Mouse (Mus musculus): ENCODE data around the gene Itpr2.

The Itpr2 gene

DNA sequence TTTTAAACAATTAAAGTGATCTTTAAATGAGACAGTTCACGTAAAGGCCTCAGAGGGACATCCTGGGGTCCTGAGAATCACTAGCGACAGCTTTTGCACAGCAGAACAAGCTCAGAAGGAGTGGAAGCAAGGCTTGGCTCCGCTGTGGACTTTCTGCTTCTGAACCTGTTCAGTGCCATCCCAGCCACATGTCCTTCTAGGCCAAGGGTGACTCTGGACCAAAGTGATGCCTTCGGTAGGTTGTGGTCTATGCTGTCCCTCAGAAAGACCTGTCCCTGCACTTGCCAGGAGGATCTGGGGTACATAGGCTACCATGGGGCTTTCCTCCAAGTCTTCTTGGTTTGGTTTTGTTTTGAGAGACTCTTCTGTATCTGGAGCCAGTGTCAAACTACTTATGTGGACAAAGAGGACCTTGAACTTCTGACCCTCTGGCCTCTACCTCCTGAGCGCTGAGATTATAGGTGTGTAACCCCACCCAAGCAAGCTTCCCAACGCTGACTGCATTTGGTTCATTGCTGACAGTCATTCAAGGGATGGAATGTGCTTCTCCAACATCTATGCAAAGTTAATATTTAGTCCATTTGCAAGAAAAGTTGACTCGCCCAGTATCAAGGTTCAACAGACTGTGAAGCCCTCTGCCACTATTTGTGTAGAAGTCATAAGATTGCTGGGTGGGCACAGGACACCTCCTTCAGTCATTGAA lies 241.2 kb downstream of the Itpr2 start:
- DNase-seq (ENCODE audit: low read depth, low spot score) = no peak

DNA sequence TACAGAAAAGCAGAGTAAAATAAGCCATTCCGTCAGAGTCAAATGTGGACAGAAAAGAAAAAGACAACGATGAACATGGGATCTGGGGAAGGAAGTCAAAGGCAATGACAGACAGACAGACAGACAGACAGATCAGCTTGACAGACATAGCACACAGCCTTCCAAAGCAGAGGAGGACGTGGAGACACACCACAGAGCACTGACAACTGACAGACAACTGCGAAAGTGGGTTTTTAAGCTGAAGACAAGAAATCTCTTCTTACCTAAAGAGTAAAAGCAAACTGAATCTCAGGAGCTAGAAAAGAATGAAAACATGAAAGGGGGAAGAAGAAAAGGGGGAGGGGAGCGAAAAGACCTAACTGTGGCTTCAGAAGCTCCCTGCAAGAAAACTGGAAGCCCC lies 243.3 kb downstream of the Itpr2 start:
- no peak for DNase-seq (ENCODE audit: low read depth, low spot score)

DNA sequence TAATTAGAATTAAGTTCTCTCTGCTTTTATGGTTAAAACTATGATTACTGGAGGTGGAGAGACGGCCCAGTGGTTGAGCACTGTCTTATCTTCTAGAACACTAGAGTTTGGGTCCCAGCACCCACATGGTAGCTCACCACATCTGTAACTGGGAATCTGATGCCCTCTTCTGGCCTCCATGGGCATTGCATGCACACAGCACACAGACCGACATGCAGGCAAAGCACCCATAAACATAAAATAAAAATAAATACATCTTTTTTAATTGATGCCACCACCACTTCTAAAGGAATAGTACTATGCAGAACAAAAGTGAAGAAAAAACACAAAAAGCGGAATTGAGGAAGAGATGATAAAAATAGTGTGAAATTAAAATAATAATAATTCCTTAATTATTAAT lies 243.8 kb downstream of the Itpr2 start:
- DNase-seq (ENCODE audit: low read depth, low spot score) = no peak

DNA sequence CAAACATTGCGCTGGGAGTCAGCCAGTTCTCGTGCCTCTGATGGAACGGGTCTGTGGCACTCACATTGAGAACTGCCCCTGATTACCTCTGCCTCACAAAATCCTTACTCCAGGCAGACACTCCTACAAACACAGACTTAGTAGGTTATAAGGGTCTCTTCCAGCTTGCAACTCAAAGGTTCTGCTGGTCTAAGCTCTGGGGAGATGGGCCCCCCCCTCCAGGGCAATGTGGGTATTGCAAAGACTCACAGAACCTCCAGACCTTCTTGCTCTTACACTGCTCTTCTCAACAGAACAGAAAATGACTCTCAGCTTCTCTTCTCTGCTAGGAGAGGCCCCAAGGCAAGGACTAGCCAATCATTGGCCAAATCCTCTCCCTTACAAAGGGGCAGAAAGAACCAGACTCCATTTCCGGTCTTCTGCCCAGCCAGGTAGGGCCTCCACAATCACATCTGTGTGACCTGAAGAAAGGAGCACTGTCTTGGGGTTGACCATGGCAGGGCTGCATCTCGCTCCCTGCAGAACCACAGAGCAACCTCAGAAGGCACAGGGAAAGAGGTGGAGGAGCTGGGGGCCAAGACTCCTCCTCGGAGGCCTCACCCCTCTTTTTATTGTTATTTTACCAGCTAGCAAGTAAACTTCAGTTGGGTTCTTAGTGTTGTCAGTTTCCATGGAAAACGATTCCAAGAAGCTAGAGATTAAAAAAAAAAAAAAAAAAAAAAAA lies 244.9 kb downstream of the Itpr2 start:
- DNase-seq (ENCODE audit: low read depth, low spot score) = peak; percentile 53

- DNase-seq (ENCODE audit: low read depth, low spot score) = no peak
Measured at GRCm38 (mm10) chr6:146256401-146256800, 245.6 kb downstream of the Itpr2 start.

DNA sequence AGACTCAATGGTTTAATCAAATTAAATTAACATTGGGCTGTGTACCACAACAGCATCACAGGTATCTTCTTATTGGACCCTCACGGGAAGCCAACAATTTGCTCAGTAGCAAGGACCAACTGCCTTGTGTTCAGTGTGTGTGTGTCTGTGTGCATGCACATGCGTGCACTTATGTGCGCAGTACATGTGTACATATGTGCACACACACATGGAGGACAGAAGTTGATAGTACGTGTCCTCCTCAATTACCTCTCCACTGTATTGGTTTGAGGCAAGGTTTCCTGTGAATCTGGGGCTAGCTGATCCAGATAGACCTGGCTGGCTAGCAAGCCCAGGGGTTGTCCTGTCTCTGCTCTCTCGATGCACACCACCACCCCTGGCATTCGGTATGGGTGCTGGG lies 246.4 kb downstream of the Itpr2 start:
- no peak for DNase-seq (ENCODE audit: low read depth, low spot score)

DNA sequence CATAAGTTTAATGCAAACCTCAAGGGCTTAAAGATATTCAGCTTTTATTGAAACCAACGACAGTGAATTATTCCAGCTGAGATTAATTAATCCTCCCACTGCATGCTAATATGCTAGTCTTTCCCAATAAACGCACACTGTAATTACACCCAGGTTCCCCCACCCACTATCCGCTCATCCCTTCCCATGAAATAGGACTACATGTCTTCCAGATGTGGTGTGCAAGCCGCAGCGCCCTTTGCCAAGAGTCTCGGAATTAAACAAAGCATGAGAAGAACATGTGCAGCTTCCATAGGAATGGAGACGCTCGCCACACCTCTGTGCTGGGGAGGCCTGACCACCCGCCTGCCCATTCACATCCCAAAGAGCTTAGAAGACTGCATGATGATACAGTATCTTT lies 247.1 kb downstream of the Itpr2 start:
- no peak for DNase-seq (ENCODE audit: low read depth, low spot score)

DNA sequence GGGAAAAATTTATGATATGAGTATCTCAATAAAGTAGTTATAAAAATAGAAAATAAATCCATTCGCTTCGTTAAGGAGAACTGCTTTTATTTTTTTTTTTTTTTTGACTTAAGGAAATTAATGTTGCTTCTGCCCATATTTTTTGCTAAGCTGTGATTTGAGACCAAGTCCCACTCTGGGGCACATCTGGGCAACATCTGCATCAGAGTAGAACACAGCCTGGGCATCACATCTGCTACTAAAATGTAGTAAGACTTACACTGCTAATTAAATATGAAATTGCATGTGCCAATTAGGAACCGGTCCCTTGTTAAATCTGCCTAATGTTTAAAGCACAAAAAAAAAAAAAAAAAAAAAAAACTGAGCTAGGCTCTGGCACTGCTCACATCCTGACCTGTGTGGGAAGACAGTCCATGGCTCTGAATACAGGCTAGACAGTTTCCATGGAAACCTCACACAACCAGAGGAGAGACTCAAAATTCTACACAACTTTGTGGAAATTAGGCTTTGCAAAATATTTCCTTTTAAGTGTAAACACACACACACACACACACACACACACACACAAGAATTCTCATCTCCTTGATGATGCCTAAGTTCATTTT lies 247.7 kb downstream of the Itpr2 start:
- no peak for DNase-seq (ENCODE audit: low read depth, low spot score)

DNA sequence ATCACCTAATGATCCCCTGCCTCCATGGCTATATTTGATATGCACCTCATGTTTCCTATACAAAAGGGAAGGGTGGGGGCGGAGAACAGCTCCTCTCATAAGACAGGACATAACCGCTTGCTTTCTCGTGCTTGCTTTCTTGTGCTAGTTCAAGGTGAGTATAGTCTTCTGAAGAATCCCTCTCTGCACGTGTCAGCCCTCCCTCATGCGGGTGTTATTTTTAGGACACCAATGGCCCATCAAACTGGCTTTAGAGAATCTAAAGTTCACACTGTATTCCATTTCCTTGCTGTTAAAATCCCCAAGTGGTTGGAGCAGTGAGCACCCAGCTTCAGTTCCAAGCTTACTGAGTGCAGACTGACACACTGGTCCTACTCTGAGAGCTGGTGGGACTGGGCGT lies 252.9 kb downstream of the Itpr2 start:
- no peak for DNase-seq (ENCODE audit: low read depth, low spot score)

GRCm38 (mm10) chr6:146248341-146248740 lies 253.7 kb downstream of the Itpr2 start:
- no peak for DNase-seq (ENCODE audit: low read depth, low spot score)

- DNase-seq (ENCODE audit: low read depth, low spot score) = peak; percentile 38
Measured at GRCm38 (mm10) chr6:146247906-146248305, 254.1 kb downstream of the Itpr2 start.

DNA sequence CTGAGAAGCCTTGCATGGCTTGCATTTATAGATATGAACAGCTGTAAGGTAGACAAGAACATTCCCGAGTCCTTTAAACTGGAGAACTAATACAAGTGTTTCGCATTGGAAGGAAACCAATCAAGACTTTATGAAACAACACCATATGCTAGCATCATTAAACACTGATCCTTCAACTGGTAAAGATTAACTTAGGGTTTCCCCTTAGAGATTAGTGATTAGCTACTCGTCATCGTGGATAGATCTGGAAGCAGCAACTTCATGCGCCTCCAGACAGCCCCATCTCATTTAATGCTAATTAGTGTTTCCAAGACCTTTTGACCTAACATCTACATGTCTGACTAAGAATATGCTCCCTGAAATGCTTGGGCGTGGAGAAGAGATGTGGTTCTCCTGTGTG lies 255.7 kb downstream of the Itpr2 start:
- DNase-seq (ENCODE audit: low read depth, low spot score) = no peak

DNA sequence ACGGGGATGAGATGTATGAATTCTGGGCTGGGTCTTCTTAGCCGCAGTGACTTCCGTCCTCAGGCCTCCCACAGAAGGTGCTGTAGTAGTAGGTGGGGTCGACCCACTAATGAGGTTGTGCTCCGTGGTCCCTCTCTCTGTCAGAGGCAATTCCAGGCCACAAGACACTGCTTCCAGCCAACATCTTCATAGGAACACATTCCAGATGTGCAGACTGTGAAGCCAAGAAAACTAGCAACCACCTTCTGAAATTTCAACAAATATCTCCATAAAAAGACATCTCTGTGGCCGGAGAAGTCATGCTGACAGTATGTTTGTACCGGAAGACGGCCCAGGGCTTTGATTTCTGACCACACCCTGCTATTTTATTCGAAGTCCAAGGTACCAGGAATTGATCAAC lies 256.1 kb downstream of the Itpr2 start:
- DNase-seq (ENCODE audit: low read depth, low spot score) = no peak

DNA sequence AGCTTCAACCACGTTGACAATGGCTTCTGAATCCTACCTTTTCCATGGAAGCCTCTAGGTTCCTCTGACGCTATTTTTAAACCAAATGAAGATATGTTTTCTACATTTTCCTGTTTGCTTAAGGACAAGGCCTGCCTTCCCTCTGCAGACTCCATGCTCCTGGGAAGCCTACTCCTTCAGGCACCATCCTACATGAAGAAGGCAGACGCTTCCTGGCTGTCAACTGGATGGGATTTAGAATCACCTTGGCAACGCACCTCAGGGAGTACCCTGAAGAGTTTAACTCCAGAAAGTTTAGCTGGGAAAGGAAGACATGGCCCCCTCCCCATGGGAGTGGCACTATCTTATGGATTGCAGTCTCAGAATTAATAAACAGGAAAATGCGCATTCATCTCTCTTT lies 259.0 kb downstream of the Itpr2 start:
- no peak for DNase-seq (ENCODE audit: low read depth, low spot score)

- DNase-seq (ENCODE audit: low read depth, low spot score) = no peak
Measured at GRCm38 (mm10) chr6:146241336-146241735, 260.7 kb downstream of the Itpr2 start.

GRCm38 (mm10) chr6:146235165-146235564 lies 266.9 kb downstream of the Itpr2 start:
- no peak for DNase-seq (ENCODE audit: low read depth, low spot score)

- no peak for DNase-seq (ENCODE audit: low read depth, low spot score)
Measured at GRCm38 (mm10) chr6:146234417-146234816, 267.6 kb downstream of the Itpr2 start.

DNA sequence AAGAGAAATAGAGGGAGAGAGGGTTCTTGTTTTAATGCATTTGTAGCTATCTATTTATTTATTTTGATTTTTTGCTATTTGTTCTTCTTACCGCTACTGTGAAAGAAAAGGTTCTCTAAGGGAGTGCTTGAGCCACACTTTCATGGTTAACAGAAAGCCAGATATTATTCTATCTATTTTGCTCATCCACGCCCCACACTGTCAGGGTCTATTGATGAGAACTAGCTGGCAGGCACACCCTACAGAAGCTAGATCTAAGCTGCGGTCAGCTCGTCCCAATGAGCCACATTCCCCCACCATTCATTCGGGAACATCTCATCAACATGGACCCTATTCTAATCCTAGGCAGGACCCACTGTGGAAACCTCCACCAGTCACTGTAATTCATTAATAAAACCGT lies 271.1 kb downstream of the Itpr2 start:
- DNase-seq (ENCODE audit: low read depth, low spot score) = no peak

DNA sequence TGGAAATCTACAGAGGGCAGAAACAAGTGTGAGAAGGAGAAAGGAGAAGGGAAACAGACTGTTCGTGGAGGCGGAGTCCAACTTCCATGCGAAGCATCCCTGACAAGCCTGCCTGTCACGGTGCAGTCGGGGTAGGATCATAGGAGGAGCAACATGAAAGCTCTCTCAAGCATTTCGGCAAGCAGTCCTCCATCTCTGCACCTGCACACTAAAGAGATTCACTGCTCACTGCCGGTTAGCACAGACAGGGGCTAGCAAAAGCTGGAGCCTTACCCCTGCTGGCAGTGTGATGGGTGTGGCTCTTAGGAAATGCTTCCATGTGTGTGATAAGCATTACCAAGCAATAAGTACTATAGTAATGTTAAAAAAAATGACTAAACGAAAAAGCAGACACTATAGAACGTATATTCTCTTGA lies 271.6 kb downstream of the Itpr2 start:
- DNase-seq (ENCODE audit: low read depth, low spot score) = peak; percentile 58

DNA sequence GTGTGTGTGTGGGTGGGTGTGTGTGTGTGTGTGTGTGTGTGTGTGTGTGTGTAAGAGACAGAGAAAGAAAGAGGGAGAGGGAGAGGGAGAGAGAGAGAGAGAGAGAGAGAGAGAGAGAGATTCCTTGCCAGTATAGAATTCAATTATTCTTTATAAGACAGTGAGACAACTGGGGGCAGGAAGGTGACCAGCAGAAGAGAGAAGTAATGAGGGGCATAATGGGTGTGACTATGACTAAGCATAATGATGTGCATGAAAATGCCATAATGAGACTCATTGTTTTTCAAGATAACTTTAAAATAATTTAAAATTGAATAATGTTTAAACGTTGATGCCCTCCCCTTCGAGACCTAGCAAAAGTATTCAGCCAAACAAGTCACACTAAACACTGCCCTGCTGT lies 272.1 kb downstream of the Itpr2 start:
- DNase-seq (ENCODE audit: low read depth, low spot score) = peak; percentile 27

GRCm38 (mm10) chr6:146229519-146229918 lies 272.5 kb downstream of the Itpr2 start:
- no peak for DNase-seq (ENCODE audit: low read depth, low spot score)

DNA sequence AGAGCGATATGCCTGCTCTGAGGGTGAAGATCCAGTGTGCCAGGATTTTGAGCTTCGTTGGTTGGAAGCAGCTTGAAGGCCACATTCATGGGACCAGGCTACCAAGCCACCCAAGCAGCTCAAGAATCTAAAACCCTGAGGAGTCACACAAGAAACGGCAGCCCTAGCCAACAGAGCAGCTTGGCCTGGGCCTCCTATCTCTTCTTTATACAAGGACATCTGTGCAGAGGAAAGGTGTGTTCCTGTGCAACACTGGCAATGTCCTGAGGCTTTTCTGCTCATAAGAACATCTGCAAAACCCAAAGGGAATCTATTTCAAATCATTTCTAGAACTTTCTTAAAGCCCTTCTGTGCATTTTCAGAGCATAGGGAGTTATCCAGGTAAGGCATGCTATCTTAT lies 274.0 kb downstream of the Itpr2 start:
- no peak for DNase-seq (ENCODE audit: low read depth, low spot score)
